Mouse (Mus musculus): ENCODE measurements around the gene Tldc2. TPM values are rescaled to one million over a fixed set of nuclear protein-coding genes. Genes with fewer than 3 reads are reported as not detected.

Gene Tldc2
- polyA plus RNA-seq, 2 experiments from 2014 or later: not detected

GRCm38 (mm10) chr2:157078793-157079700 lies 7.8 kb upstream of the Tldc2 start, which contains the start of gene Soga1:
Gene Soga1, minus strand, starts transcription at chr2:157079254.
- no peak for ATAC-seq

DNA sequence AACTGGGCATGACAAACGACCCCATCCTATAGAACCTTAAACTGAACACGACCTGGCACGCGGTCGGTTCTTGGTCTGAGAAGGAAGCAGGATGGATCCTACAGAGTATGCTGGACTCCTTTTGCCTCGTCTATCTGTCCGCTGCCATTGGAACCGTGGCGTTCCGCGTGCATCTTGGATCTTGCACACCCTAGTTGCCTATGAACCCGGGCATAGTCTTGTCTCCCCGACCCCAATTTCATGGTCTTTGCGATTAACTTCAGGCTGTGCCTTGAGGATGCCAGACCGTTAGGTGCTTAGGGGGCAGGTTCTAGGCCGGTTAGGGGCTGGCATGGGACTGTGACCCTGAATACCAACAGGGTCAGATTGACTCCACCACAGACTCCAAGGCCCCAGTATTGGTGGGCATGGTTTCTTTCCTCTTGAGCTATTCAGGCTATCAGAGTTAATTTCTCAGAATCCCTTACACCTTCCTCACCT lies 7.1 kb upstream of the Tldc2 start:
- ATAC-seq: no peak

- no peak for ATAC-seq
Observed at GRCm38 (mm10) chr2:157081331-157081730, 5.5 kb upstream of the Tldc2 start.

- no peak for ATAC-seq
Observed at GRCm38 (mm10) chr2:157081960-157082359, 4.9 kb upstream of the Tldc2 start.

- ATAC-seq: no peak
Observed at GRCm38 (mm10) chr2:157084831-157085585, 1.8 kb upstream of the Tldc2 start.

DNA sequence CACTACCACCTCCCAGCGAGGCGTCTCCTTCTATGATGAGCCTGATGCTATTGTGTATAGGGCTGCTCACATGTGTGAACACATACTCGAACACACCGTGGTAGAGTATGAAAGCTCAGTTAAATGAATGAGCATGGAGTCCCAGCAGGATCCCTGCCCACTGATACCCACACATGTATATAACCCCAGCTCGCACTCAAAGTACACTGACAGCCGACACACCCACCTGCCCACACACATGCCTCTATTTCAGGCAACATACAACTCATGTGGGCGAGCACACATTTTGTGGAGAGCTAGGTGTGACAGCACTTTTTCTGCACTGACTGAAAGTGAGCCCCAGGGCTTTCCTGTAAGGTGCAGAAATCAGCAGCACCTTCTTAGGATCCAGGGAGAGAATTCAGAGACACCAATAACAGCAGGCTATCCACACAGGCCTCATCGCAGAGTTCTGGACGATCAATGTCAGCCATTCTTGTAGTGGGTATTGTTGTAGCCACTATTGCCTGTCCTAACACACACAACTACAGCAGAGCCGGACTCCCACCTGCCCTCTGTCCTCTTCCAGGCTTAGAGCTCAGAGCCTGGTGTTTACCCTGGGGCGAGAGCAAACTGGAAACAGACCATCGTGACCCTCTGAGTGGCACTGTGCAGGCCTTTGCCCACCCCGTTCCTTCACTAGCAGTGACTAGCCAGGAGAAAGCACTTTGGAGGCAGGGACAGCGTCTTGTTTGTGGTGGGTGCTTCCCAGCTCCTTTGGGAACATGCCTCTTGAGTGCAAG lies 872 bp downstream of the Tldc2 start:
- no peak for ATAC-seq

DNA sequence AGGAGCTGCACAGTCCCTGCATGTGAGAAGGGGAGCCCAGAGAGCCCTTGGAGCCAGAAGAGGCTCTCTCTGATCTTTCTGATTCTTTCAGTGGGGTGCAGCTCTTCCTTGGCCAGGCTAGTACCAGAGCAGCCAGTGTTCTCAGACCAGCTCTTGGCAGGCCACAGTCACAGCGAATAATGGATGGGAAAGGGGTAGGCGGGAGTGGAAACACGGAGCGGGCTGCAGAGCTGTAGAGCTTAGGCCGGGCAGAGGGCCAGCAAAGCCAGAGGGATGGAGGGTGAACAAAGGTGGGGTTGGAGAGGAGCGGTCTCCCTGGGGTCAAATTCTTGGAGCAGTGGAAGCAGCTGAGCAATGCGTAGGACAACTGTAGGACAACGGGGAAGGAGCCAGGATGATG lies 5.2 kb downstream of the Tldc2 start:
- ATAC-seq: no peak

DNA sequence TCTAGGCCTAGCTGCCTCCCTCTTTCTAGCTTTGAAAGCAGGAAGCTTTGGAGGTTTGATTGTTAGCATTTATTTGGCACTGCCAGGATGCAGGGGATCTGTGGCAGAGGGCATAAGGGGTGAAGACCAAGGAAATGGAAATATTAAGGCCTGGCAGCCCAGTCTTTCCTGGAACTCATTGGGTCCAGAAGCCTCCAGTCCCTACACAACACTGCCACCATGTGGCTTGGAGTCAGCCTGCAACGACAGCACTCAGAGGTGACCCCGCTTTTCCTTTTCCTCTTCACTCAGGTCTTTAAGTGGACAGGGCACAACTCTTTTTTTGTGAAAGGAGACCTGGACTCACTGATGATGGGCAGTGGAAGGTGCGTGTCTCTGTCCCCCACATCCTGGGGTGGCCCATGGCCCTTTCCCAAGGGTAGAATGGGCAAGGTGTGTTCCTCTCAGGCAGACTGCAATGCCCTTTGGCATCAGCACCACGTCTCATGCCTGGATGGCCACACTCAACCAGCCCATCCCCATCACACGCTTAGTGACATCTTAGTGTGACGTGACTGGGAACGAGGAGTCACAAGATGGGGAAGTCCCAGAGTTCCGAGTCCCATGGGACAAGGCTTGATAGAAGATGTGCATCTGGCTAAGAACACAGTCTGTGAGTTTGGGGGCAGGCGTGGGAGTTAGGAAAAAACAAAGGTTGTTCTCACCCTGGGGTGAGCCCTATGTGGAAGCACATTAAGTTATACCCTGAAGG lies 8.3 kb downstream of the Tldc2 start:
- peak; percentile 22 for ATAC-seq

- no peak for ATAC-seq
Observed at GRCm38 (mm10) chr2:157099532-157100318, 12.9 kb downstream of the Tldc2 start.

DNA sequence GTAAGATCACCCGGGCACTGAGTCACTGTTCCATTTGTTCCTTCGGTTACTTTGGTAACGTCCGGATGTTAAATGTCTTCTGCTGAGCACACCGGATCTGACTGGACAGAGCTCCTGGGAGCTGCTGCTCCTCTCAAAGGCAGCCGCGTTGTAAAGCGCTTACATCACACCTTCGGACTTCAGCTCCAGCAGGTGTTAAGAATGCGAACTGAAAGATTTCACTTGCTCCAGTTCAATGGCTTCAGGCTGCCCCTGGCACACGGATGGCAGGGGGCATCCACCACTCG lies 13.4 kb downstream of the Tldc2 start:
- no peak for ATAC-seq

- no peak for ATAC-seq
Observed at GRCm38 (mm10) chr2:157101650-157102049, 14.8 kb downstream of the Tldc2 start.

DNA sequence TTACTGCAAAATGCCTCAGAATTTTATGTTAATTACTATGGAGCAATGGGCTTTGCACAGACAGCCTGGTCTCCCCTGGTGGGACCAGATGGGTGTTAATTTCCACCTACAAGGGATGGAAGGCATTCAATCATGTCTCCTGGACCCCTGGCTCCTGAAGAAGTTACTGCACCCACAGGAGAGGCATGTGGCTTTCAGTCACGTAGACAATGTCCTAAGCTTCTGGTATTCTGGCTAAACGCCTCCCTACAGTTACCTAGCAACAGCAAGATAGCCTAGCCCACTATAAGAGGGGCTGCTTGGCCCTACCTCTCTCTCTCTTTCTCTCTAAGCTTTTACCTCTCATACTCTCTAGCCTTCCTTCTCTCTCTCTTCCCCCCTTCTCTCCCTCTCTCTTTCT lies 15.4 kb downstream of the Tldc2 start:
- no peak for ATAC-seq

GRCm38 (mm10) chr2:157104454-157104853 lies 17.6 kb downstream of the Tldc2 start:
- no peak for ATAC-seq

GRCm38 (mm10) chr2:157108236-157108635 lies 21.4 kb downstream of the Tldc2 start:
- no peak for ATAC-seq

GRCm38 (mm10) chr2:157116964-157117363 lies 30.1 kb downstream of the Tldc2 start:
- no peak for ATAC-seq

- no peak for ATAC-seq
Observed at GRCm38 (mm10) chr2:157118556-157118955, 31.7 kb downstream of the Tldc2 start.

DNA sequence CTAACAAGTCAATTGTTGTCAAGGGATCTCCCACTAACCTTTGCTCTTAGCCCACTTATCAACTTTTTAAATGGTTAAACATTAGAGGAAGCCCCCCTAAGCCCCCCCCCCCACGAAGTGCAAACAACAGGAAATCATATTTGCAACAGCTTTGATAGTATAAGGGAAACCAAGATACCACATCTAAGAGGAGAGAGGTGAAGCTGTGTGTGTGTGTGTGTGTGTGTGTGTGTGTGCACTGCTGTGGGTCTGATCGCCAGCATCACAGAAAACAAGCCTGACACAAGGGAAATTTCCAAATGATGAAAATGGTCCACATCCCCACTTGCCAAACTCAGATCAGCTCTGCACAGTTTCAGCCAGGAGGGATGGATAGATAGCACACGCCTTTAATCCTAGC lies 32.2 kb downstream of the Tldc2 start:
- peak; percentile 70 for ATAC-seq

GRCm38 (mm10) chr2:157121766-157122165 lies 34.9 kb downstream of the Tldc2 start:
- ATAC-seq: peak; percentile 65

DNA sequence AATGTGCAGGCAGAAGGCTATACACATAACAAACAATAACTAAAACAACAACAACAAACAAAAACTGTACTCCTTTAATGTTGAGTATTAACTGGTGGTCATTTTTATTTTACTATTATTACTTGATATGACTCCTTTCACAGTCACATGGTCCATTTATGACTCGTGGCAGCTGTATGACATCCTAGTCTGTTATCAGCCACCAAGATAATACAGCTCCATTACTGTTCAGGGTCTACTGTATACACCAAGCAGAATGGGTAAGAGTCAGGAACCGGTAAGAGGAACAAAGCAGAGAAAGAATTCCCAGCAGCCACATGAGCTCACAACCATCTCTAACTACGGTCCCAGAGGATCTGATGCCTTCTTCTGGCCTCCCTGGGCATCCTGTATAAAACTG lies 38.4 kb downstream of the Tldc2 start:
- no peak for ATAC-seq

- ATAC-seq: no peak
Observed at GRCm38 (mm10) chr2:157127370-157127769, 40.5 kb downstream of the Tldc2 start.

DNA sequence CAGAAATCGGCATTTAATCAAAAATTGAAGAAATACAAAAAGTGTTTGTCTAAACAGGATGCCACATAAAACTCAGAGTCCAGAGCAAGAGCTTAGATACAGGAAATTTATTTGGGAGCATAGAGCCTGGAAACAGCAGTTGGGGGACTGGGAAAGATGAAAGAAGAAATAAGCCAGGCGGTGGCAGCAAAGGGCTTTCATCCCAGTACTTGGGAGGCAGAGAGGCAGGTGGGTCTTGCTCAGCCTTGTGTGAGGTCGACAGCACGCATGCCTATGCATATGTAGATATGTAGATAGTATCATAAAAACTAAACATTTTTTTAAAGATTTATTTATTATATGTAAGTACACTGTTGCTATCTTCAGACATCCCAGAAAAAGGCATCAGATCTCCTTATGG lies 41.2 kb downstream of the Tldc2 start:
- no peak for ATAC-seq

Data from activated CD4-positive, CD25-positive, alpha-beta regulatory T cell, adult 4 months (primary cell).